Mouse (Mus musculus) stomach, embryonic 16.5 days (tissue): ENCODE data around the gene Fam136a. TPM values are rescaled to one million over a fixed set of nuclear protein-coding genes. Genes with fewer than 3 reads are reported as not detected.

Experiments
- ATAC-seq: fragments of 200-750 bp; cut with Nextera tagmentation; 2 replicates; pipeline ENCODE4 v1.8.0; 2017; ENCODE audit warnings: moderate number of reproducible peaks, moderate TSS enrichment; ENCODE audit not compliant: insufficient read depth, low FRiP score
- H3K27ac ChIP-seq: fragments of 300-500 bp; sonication (generic); 2 replicates; pipeline ENCODE4 v1.5.1; 2014; ENCODE audit warnings: low read length
- H3K27me3 ChIP-seq: fragments of 300-500 bp; sonication (generic); 2 replicates; pipeline ENCODE4 v1.6.1; 2014; ENCODE audit warnings: low read length, control low read depth, mixed read lengths; ENCODE audit not compliant: control insufficient read depth, insufficient read depth
- H3K36me3 ChIP-seq: fragments of 300-500 bp; sonication (generic); 2 replicates; pipeline ENCODE4 v1.6.1; 2014; ENCODE audit warnings: low read length; ENCODE audit not compliant: control insufficient read depth, insufficient read depth
- H3K4me1 ChIP-seq: fragments of 300-500 bp; sonication (generic); 2 replicates; pipeline ENCODE4 v1.6.1; 2014; ENCODE audit warnings: low read length, control low read depth, mixed read lengths; ENCODE audit not compliant: control insufficient read depth, insufficient read depth
- H3K4me2 ChIP-seq: fragments of 300-500 bp; sonication (generic); 2 replicates; pipeline ENCODE4 v1.6.1; 2014; ENCODE audit warnings: low read depth, low read length, mixed read lengths
- H3K4me3 ChIP-seq: fragments of 300-500 bp; sonication (generic); replicated peaks from 2 replicates; pipeline ENCODE4 v1.5.1; 2014; ENCODE audit warnings: mild to moderate bottlenecking, low read length
- H3K9ac ChIP-seq: fragments of 300-500 bp; sonication (generic); 2 replicates; pipeline ENCODE4 v1.6.1; 2014; ENCODE audit warnings: low read length
- H3K9me3 ChIP-seq: fragments of 300-500 bp; sonication (generic); replicated peaks from 2 replicates; pipeline ENCODE4 v1.6.1; 2016; ENCODE audit warnings: low read length, control low read depth; ENCODE audit not compliant: control insufficient read depth
- WGBS: fragments of 180-500 bp; shearing (Covaris S2); extraction: QIAGEN DNeasy Blood & Tissue Kit; methylation state at CpG from one replicate; pipeline ENCODE4 v1.1.7; 2014; 5-methylcytosine and 5-hydroxymethylcytosine counted together
- polyA plus RNA-seq: library from polyadenylated mRNA; unstranded; fragments of >200 nt; fragmentation: Nextera tagmentation; extraction: Ambion mirVana; gene quantifications from 2 replicates; pipeline ENCODE4 v1.2.1, GENCODE M21; 2015

The Fam136a gene
- 120 and 128 TPM in 2 replicates for polyA plus RNA-seq

GRCm38 (mm10) chr6:86365371-86366124, at the start of gene Fam136a:
TSS of gene Fam136a (plus strand) at chr6:86365646.
- ATAC-seq = peak; percentile 97
- H3K27me3 ChIP-seq = no peaks in the 10 kb centered on the region
- peak within 1 kb of the TSS; percentile 82 for H3K9ac ChIP-seq
- peak within 1 kb of the TSS; percentile 99 for H3K4me2 ChIP-seq
- H3K27ac ChIP-seq = peak within 1 kb of the TSS; percentile 90
- peak within 1 kb of the TSS; percentile 72 for H3K4me3 ChIP-seq
- WGBS = under 1% methylated on average over 76 of the region's 76 CpGs
- H3K36me3 ChIP-seq = no peaks in the 10 kb centered on the region
- H3K4me1 ChIP-seq = peaks cover 11% of the 10 kb centered on the region
- H3K9me3 ChIP-seq = no peaks in the 10 kb centered on the region

- Histone ChIP-seq H3K9me3 (no peaks in the 10 kb centered on the region), H3K36me3 (no peaks in the 10 kb centered on the region), H3K27me3 (no peaks in the 10 kb centered on the region), H3K9ac (no peak overlapping the region), H3K4me3 (no peak overlapping the region), H3K27ac (no peak overlapping the region), H3K4me2 (no peak overlapping the region), H3K4me1 (no peaks in the 10 kb centered on the region)
- WGBS = 44% methylated on average over 1 of the region's 1 CpGs
- ATAC-seq = no peak
Observed at GRCm38 (mm10) chr6:86317066-86317465, 48.4 kb upstream of the Fam136a start.

GRCm38 (mm10) chr6:86318855-86319254, 46.6 kb upstream of the Fam136a start:
- H3K4me3 ChIP-seq = no peak overlapping the region
- peak; percentile 88 for ATAC-seq
- no peaks in the 10 kb centered on the region for H3K27me3 ChIP-seq
- no peak overlapping the region for H3K4me2 ChIP-seq
- no peak overlapping the region for H3K27ac ChIP-seq
- no peak overlapping the region for H3K9ac ChIP-seq
- WGBS = 38% methylated on average over 4 of the region's 4 CpGs
- H3K36me3 ChIP-seq = no peaks in the 10 kb centered on the region
- no peaks in the 10 kb centered on the region for H3K9me3 ChIP-seq
- no peaks in the 10 kb centered on the region for H3K4me1 ChIP-seq

GRCm38 (mm10) chr6:86322031-86322563, 43.3 kb upstream of the Fam136a start:
- no peaks in the 10 kb centered on the region for H3K36me3 ChIP-seq
- no peaks in the 10 kb centered on the region for H3K4me1 ChIP-seq
- H3K9ac ChIP-seq = no peak overlapping the region
- ATAC-seq = no peak
- no peaks in the 10 kb centered on the region for H3K27me3 ChIP-seq
- no peaks in the 10 kb centered on the region for H3K9me3 ChIP-seq
- no peak overlapping the region for H3K4me2 ChIP-seq
- no peak overlapping the region for H3K4me3 ChIP-seq
- WGBS = 78% methylated on average over 5 of the region's 5 CpGs
- H3K27ac ChIP-seq = no peak overlapping the region

GRCm38 (mm10) chr6:86322991-86323390, 42.5 kb upstream of the Fam136a start:
- Histone ChIP-seq H3K9ac (no peak overlapping the region), H3K4me1 (no peaks in the 10 kb centered on the region), H3K4me2 (no peak overlapping the region), H3K27me3 (no peaks in the 10 kb centered on the region), H3K27ac (no peak overlapping the region), H3K36me3 (no peaks in the 10 kb centered on the region), H3K4me3 (no peak overlapping the region), H3K9me3 (no peaks in the 10 kb centered on the region)
- 91% methylated on average over 9 of the region's 9 CpGs for WGBS
- no peak for ATAC-seq

- no peak overlapping the region for H3K9ac ChIP-seq
- ATAC-seq = no peak
- no peaks in the 10 kb centered on the region for H3K9me3 ChIP-seq
- H3K4me3 ChIP-seq = no peak overlapping the region
- 75% methylated on average over 3 of the region's 3 CpGs for WGBS
- H3K27ac ChIP-seq = no peak overlapping the region
- no peak overlapping the region for H3K4me2 ChIP-seq
- no peaks in the 10 kb centered on the region for H3K27me3 ChIP-seq
- no peaks in the 10 kb centered on the region for H3K4me1 ChIP-seq
- no peaks in the 10 kb centered on the region for H3K36me3 ChIP-seq
Observed at GRCm38 (mm10) chr6:86324400-86324799, 41.0 kb upstream of the Fam136a start.

GRCm38 (mm10) chr6:86325646-86326045, 39.8 kb upstream of the Fam136a start:
- Histone ChIP-seq H3K4me3 (no peak overlapping the region), H3K4me2 (no peak overlapping the region), H3K9ac (no peak overlapping the region), H3K9me3 (no peaks in the 10 kb centered on the region), H3K4me1 (no peaks in the 10 kb centered on the region), H3K36me3 (no peaks in the 10 kb centered on the region), H3K27ac (no peak overlapping the region), H3K27me3 (no peaks in the 10 kb centered on the region)
- ATAC-seq = no peak
- whole genome bisulfite sequencing = 82% methylated on average over 5 of the region's 5 CpGs

GRCm38 (mm10) chr6:86326866-86327265, 38.6 kb upstream of the Fam136a start:
- no peak overlapping the region for H3K4me3 ChIP-seq
- WGBS = 87% methylated on average over 18 of the region's 18 CpGs
- no peaks in the 10 kb centered on the region for H3K9me3 ChIP-seq
- no peak overlapping the region for H3K9ac ChIP-seq
- H3K27me3 ChIP-seq = no peaks in the 10 kb centered on the region
- no peaks in the 10 kb centered on the region for H3K4me1 ChIP-seq
- no peaks in the 10 kb centered on the region for H3K36me3 ChIP-seq
- no peak for ATAC-seq
- no peak overlapping the region for H3K27ac ChIP-seq
- H3K4me2 ChIP-seq = no peak overlapping the region

- Histone ChIP-seq H3K9me3 (no peaks in the 10 kb centered on the region), H3K27ac (no peak overlapping the region), H3K4me2 (no peak overlapping the region), H3K36me3 (no peaks in the 10 kb centered on the region), H3K4me1 (no peaks in the 10 kb centered on the region), H3K27me3 (no peaks in the 10 kb centered on the region), H3K9ac (no peak overlapping the region), H3K4me3 (no peak overlapping the region)
- no peak for ATAC-seq
- WGBS = 67% methylated on average over 3 of the region's 3 CpGs
Observed at GRCm38 (mm10) chr6:86328369-86328768, 37.1 kb upstream of the Fam136a start.
